7 mouse cellular contexts compared by ENCODE assay signal in genomic region chr11:121475699-121476415, GRCm38 (mm10). TPM values are rescaled to one million over a fixed set of nuclear protein-coding genes. Genes with fewer than 3 reads are reported as not detected.
DNase-seq lines count a peak whose midpoint lies in the region.

No protein-coding gene starts in this region.

- intact Hi-C loops in heart, postnatal 14 days (cut with DNase I): loop anchor here (1.0 kb wide), 1 partner anchor 332 kb away; no protein-coding TSS in a partner anchor

- peak; percentile 54 for DNase-seq in ES-CJ7 (ENCODE audit: low read depth, low spot score)
- peak; percentile 53 for DNase-seq in adrenal gland, adult 8-10 months
- peak; percentile 63 for DNase-seq in embryo, embryonic 9.5 days (ENCODE audit: extremely low spot score)
- DNase-seq in heart, postnatal 14 days: peak; percentile 78 to 83
- peak; percentile 38 for DNase-seq in layer of hippocampus, adult 9-10 months (ENCODE audit: low spot score)
- peak; percentile 74 for DNase-seq in lung, postnatal 25 days (ENCODE audit: low spot score)
- peak; percentile 86 for DNase-seq in right cerebral cortex, postnatal 4 days

RNA-seq across cellular contexts. Expression of gene Tbcd, which starts 24.1 kb away (rescaled TPM):
- total RNA-seq in adrenal gland, adult 8-10 months (2022): 10 to 100 TPM; 44.5 to 48.1 (median 46.8) TPM
- total RNA-seq in heart, postnatal 14 days (2021): 10 to 100 TPM; 13.9 to 14.3 TPM

RNA-seq across cellular contexts. Expression of gene Fn3k, which starts 41.1 kb away (rescaled TPM):
- 1 to 10 TPM; 5.6 to 8.9 (median 6.3) TPM for total RNA-seq in adrenal gland, adult 8-10 months (2022)
- total RNA-seq in heart, postnatal 14 days (2021): 10 to 100 TPM; 22.2 to 23.0 TPM

RNA-seq across cellular contexts. Expression of gene Zfp750, which starts 43.3 kb away (rescaled TPM):
- total RNA-seq in adrenal gland, adult 8-10 months (2022): under 1 TPM in 2 of 4 experiments, not detected in 2; 0.59 to 0.73 TPM
- total RNA-seq in heart, postnatal 14 days (2021): not detected

RNA-seq across cellular contexts. Expression of gene Fn3krp, which starts 54.7 kb away (rescaled TPM):
- total RNA-seq in adrenal gland, adult 8-10 months (2022): 10 to 100 TPM; 19.1 to 27.6 (median 21.9) TPM
- 1 to 10 TPM; 6.9 to 8.3 TPM for total RNA-seq in heart, postnatal 14 days (2021)

Comparison
In these comparisons a context has a peak if more than half of its experiments do, and no peak if none do; other contexts are left out.
1. Peak in every context shown above with its lines: DNase-seq.